Mouse (Mus musculus) lung, adult 2 months (tissue): ENCODE data around the gene Asf1a. TPM values are rescaled to one million over a fixed set of nuclear protein-coding genes. Genes with fewer than 3 reads are reported as not detected.
"Not testable (repeated sequence)": the region's sequence is repeated elsewhere in the genome, so short reads cannot be mapped to it uniquely, and the experiment has no call there.

Experiments used
- DNase-seq: peaks from one replicate; pipeline ENCODE4 v3.0.0; 2022
- H3K4me1 ChIP-seq: fragments of 200-500 bp; 2 replicates; pipeline ENCODE4 v1.6.1; 2011; ENCODE audit warnings: low read length; ENCODE audit not compliant: control insufficient read depth, insufficient read depth
- H3K4me3 ChIP-seq: fragments of 200-500 bp; replicated peaks from 2 replicates; pipeline ENCODE3; 2011; ENCODE audit warnings: low read depth, mild to moderate bottlenecking, control low read depth, low read length; ENCODE audit errors: extremely low read depth
- CTCF ChIP-seq: fragments of 200-500 bp; IDR thresholded peaks from 2 replicates; pipeline ENCODE4 v1.5.1; 2011; ENCODE audit warnings: mild to moderate bottlenecking, low read length, control low read depth; ENCODE audit not compliant: insufficient read depth
- POLR2A ChIP-seq: fragments of 200-500 bp; IDR thresholded peaks from 2 replicates; pipeline ENCODE4 v1.6.1; 2011; ENCODE audit warnings: low read depth, mild to moderate bottlenecking, control low read depth, low read length, borderline replicate concordance; ENCODE audit errors: extremely low read depth
- WGBS: fragments of 180-500 bp; shearing (Covaris S2); methylation state at CpG from one replicate; pipeline ENCODE4 v1.1.7; 2018; 5-methylcytosine and 5-hydroxymethylcytosine counted together
- polyA plus RNA-seq: library from polyadenylated mRNA; depleted of rRNA; stranded (reverse); fragments of >200 nt; gene quantifications from 2 replicates; pipeline ENCODE4 v1.2.3, GENCODE M21; 2012; rRNA removed

Asf1a gene
- polyA plus RNA-seq, 1 experiment = 5.1 TPM

- Histone ChIP-seq H3K4me1 (no peaks in the 10 kb centered on the region), H3K4me3 (no peak overlapping the region)
- 86% methylated on average over 10 of the region's 10 CpGs for WGBS
- no peak for TF ChIP-seq CTCF
- no peak for DNase-seq
Measured at GRCm38 (mm10) chr10:53634160-53634559, 37.6 kb downstream of the Asf1a start.

DNA sequence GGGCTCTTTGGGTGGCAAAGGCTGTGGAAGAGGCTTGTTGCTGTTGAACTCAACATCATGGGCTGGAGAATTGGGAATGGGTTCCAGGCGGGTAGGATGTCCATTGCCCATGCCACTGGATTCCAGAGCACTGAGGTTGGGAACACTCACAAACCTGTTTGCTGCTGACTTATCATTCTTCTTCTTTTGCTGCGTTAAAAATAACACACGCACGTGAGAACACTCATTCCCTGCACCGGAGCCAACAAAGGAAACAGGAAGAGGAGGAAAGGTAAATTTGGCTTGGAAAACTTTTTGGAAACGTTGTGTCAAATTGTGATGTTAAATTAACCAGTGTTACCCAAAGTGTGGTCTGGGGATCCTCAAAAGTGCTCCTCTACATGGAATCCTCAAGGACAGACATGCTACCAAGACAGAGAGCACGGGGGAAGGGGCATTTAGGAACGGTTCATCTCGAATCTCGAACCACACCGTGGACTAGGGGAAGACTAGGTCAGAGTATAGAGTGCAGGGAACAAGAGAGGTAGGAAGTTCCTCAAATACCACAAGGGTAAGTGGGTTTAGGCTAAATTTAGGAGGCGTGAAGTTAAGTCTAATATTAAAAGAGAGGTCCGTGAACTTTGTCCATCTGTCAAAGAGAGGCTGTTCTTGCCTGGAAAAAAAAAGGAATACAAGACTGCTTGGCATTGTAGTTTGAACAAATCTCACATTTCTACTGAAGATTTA is 38.9 kb downstream of the Asf1a start:
- WGBS = 51% methylated on average over 13 of the region's 13 CpGs
- no peak overlapping the region for H3K4me3 ChIP-seq
- DNase-seq = no peak

DNA sequence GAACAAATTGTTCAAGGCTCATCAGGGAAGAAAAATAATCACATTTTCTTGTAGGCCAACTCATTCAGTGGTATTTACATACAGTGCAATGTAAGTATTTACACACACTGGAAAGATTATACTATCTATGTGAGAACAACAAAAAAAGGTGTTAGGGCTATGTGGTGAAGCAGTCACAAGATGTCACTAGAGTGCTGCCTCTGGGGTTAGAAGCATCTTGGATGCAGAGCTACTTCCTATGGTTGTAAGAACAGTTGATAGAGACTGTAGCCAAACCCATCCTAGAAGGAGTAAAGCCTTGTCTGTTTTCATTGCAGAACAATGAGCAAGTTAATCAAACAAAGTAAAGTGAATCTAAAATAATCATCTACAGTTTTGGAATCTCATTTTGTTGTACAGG is 45.0 kb downstream of the Asf1a start:
- 0 out of 2 replicates have a peak, but pooled peaks have one; percentile 25 for TF ChIP-seq CTCF
- TF ChIP-seq POLR2A = no peak
- Histone ChIP-seq H3K4me3 (no peak overlapping the region), H3K4me1 (no peaks in the 10 kb centered on the region)
- no peak for DNase-seq

More for the DNA sequence above, 38.9 kb downstream of the Asf1a start:
- no peaks in the 10 kb centered on the region for H3K4me1 ChIP-seq
- no peak for TF ChIP-seq CTCF
- TF ChIP-seq POLR2A = no peak

DNA sequence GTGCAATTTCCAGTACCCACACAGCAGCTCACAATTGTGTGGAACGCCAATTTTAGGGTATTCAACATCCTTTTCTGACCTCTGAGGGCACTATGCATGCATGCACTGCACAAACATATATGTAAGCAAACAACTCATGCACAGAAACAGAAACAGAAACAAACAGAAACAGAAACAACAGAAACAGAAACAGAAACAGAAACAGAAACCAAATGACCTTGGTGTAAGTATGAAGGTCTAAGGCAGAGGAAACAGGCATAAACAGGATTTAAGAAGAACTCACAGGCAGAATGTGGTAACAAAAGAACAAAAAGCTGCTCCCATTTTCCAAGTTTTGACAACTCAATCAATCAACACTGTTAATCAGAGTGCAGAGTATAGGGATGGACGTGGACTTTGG is 54.1 kb downstream of the Asf1a start:
- H3K4me3 ChIP-seq = no peak overlapping the region
- DNase-seq = no peak
- no peak for TF ChIP-seq POLR2A
- TF ChIP-seq CTCF = no peak
- H3K4me1 ChIP-seq = no peaks in the 10 kb centered on the region
- 63% methylated on average over 2 of the region's 2 CpGs for WGBS

GRCm38 (mm10) chr10:53654239-53654638 is 57.7 kb downstream of the Asf1a start:
- H3K4me1 ChIP-seq, DNase-seq, H3K4me3 ChIP-seq: not testable (repeated sequence)
- 60% methylated on average over 5 of the region's 5 CpGs for WGBS

Other genes with a start within 250 kb of the Asf1a start
- 6.5 and 7.5 TPM in 2 replicates for gene Cep85l, start 216.8 kb upstream of the Asf1a start, polyA plus RNA-seq
- 2.3 and 2.7 TPM in 2 replicates for gene Mcm9, start 33.7 kb downstream of the Asf1a start, polyA plus RNA-seq
- 2.8 and 4.1 TPM in 2 replicates for gene Fam184a, start 154.4 kb downstream of the Asf1a start, polyA plus RNA-seq